Mouse (Mus musculus) induced T-regulatory cell, adult 2 months (primary cell): ENCODE data around the gene Slc35a2.
"Not testable (repeated sequence)": the region's sequence is repeated elsewhere in the genome, so short reads cannot be mapped to it uniquely, and the experiment has no call there.

Experiments used
- DNase-seq: peaks from one replicate; pipeline ENCODE4 v3.0.0-alpha.2; 2012; ENCODE audit warnings: low read depth

The Slc35a2 gene

GRCm38 (mm10) chrX:7907735-7908134 is 23.9 kb downstream of the Slc35a2 start, which contains the start of gene Gm10491:
Gene Gm10491, minus strand, starts transcription at chrX:7907835.
- no peak for DNase-seq

- DNase-seq: not testable (repeated sequence)
Measured at GRCm38 (mm10) chrX:7909242-7909641, 25.4 kb downstream of the Slc35a2 start, which contains the start of gene Gm10490. Gene Gm10490, plus strand, starts transcription at chrX:7909542.

GRCm38 (mm10) chrX:7910473-7910872 is 26.6 kb downstream of the Slc35a2 start:
- no peak for DNase-seq

- DNase-seq: peak; percentile 25
Measured at GRCm38 (mm10) chrX:7915669-7916068, 31.8 kb downstream of the Slc35a2 start.

GRCm38 (mm10) chrX:7917960-7918359 is 34.1 kb downstream of the Slc35a2 start:
- peak; percentile 17 for DNase-seq

- DNase-seq: no peak
Measured at GRCm38 (mm10) chrX:7919601-7920383, 36.0 kb downstream of the Slc35a2 start, which contains the start of gene Pcsk1n. Gene Pcsk1n, plus strand, starts transcription at chrX:7919822.

GRCm38 (mm10) chrX:7922032-7922431 is 38.2 kb downstream of the Slc35a2 start:
- DNase-seq: no peak

- no peak for DNase-seq
Measured at GRCm38 (mm10) chrX:7926266-7926665, 42.4 kb downstream of the Slc35a2 start.

GRCm38 (mm10) chrX:7927116-7927515 is 43.3 kb downstream of the Slc35a2 start:
- DNase-seq: no peak

GRCm38 (mm10) chrX:7928270-7928790 is 44.5 kb downstream of the Slc35a2 start, which contains the start of gene Eras:
Gene Eras, minus strand, starts transcription at chrX:7928607.
- DNase-seq: no peak

- DNase-seq: no peak
Measured at GRCm38 (mm10) chrX:7936874-7937273, 53.0 kb downstream of the Slc35a2 start.

GRCm38 (mm10) chrX:7937667-7938066 is 53.8 kb downstream of the Slc35a2 start:
- DNase-seq: no peak
